In genomic region chr4:121001042-121001441, GRCm38 (mm10) we compare ENCODE assay signal across 21 mouse cellular contexts. TPM values are rescaled to one million over a fixed set of nuclear protein-coding genes. Genes with fewer than 3 reads are reported as not detected.
DNase-seq lines count a peak whose midpoint lies in the region; ATAC-seq and TF ChIP-seq lines count a peak whose summit lies in the region.
"Had no signal": no experiment of that assay in that cellular context is flagged by ENCODE, and none has a peak within 500 bp of the region (broad histone marks: within the 10 kb centered on the region; RNA-seq: fewer than 3 reads in every experiment).

No protein-coding gene starts in this region.

- 74% methylated on average over 2 of the region's 2 CpGs for WGBS in thymus, adult 2 months
- 78% methylated on average over 2 of the region's 2 CpGs for WGBS in small intestine, adult 2 months

- intact Hi-C loops in left cerebral cortex, adult 2 months (cut with DNase I): no loop called here
- intact Hi-C loops in left cerebral cortex, postnatal 25 days (cut with DNase I): no loop called here
- intact Hi-C loops in left cerebral cortex, postnatal 4 days (cut with DNase I): no loop called here

- ATAC-seq in CD4-positive, CD25-positive, alpha-beta regulatory T cell, adult 4 months: no peak
- ATAC-seq: forebrain, embryonic 13.5 days had no signal

- peak overlapping the region; percentile 28; the same call in 1 of the 2 replicates for H3K27ac ChIP-seq in left cerebral cortex, adult 2 months
- H3K27ac ChIP-seq in thymus, adult 2 months (ENCODE audit: control insufficient read depth, insufficient read depth, low read length): no peak overlapping the region
- no peak overlapping the region for H3K27ac ChIP-seq in small intestine, adult 2 months (ENCODE audit: insufficient read depth, low read depth, low read length)
- H3K27ac ChIP-seq: heart, embryonic 15.5 days; limb, embryonic 15.5 days; lung, embryonic 15.5 days; macrophage had no signal

- no peaks in the 10 kb centered on the region for H3K27me3 ChIP-seq in thymus, adult 2 months (ENCODE audit: control insufficient read depth, insufficient read depth, low read length)
- H3K27me3 ChIP-seq in small intestine, adult 2 months (ENCODE audit: control insufficient read depth, insufficient read depth, low read length): no peaks in the 10 kb centered on the region
- H3K27me3 ChIP-seq: forebrain, embryonic 13.5 days; heart, embryonic 15.5 days; limb, embryonic 15.5 days; lung, embryonic 15.5 days; neural tube, embryonic 13.5 days had no signal

- TF ChIP-seq POLR2A in thymus, adult 2 months (IDR thresholded peaks at IDR 0.05; ENCODE audit: control insufficient read depth, extremely low read depth, insufficient read depth, low read length, poor library complexity): no peak
- TF ChIP-seq POLR2A in small intestine, adult 2 months (IDR thresholded peaks at IDR 0.05; ENCODE audit: low read depth, low read length): no peak

- no peak overlapping the region for H3K4me3 ChIP-seq in left cerebral cortex, adult 2 months
- no peak overlapping the region for H3K4me3 ChIP-seq in thymus, adult 2 months (ENCODE audit: control insufficient read depth, insufficient read depth, low read length)
- H3K4me3 ChIP-seq in small intestine, adult 2 months (ENCODE audit: low read depth, low read length): no peak overlapping the region
- H3K4me3 ChIP-seq: forebrain, embryonic 13.5 days; heart, embryonic 15.5 days; limb, embryonic 15.5 days; lung, embryonic 15.5 days; midbrain, embryonic 10.5 days; neural tube, embryonic 13.5 days had no signal

- peaks cover 17% of the 10 kb centered on the region for H3K4me1 ChIP-seq in thymus, adult 2 months (replicated peaks; ENCODE audit: control insufficient read depth, insufficient read depth, low read length)
- peaks cover 6% of the 10 kb centered on the region for H3K4me1 ChIP-seq in small intestine, adult 2 months (ENCODE audit: control insufficient read depth, insufficient read depth, insufficient read length, low read length)

- peak; percentile 3; the same call in 1 of the 2 replicates for TF ChIP-seq CTCF in left cerebral cortex, adult 2 months (IDR thresholded peaks at IDR 0.05)
- no peak for TF ChIP-seq CTCF in thymus, adult 2 months (IDR thresholded peaks at IDR 0.05; ENCODE audit: borderline replicate concordance, control insufficient read depth, extremely low read depth, insufficient read depth, low read length, poor library complexity)
- TF ChIP-seq CTCF in small intestine, adult 2 months (IDR thresholded peaks at IDR 0.05; ENCODE audit: extremely low read depth, insufficient read length, insufficient replicate concordance, low read depth, low read length): peak; percentile 16; the same call in 1 of the 2 replicates

- no peaks in the 10 kb centered on the region for H3K36me3 ChIP-seq in thymus, adult 2 months (ENCODE audit: control insufficient read depth, insufficient read depth, low read length)
- H3K36me3 ChIP-seq in small intestine, adult 2 months (ENCODE audit: control insufficient read depth, insufficient read depth, low read length): no peaks in the 10 kb centered on the region
- H3K36me3 ChIP-seq: heart, embryonic 15.5 days; limb, embryonic 15.5 days; lung, embryonic 15.5 days; midbrain, embryonic 10.5 days; neural tube, embryonic 13.5 days had no signal

- DNase-seq in CD4-positive, CD25-positive, alpha-beta regulatory T cell, adult 2 months (ENCODE audit: low read depth, low spot score): peak; percentile 43
- DNase-seq in left cerebral cortex, adult 2 months (ENCODE audit: extremely low spot score in 1 of 2, low spot score in 2 of 2): no peak
- DNase-seq in left cerebral cortex, postnatal 25 days (ENCODE audit: low spot score in 2 of 2): no peak
- peak; percentile 27 for DNase-seq in thymus, adult 2 months
- DNase-seq in thymus, postnatal 10 days (ENCODE audit: low spot score in 2 of 2): no peak
- no peak for DNase-seq in left cerebral cortex, postnatal 4 days
- DNase-seq: adrenal gland, adult 2 months; cerebellum, adult 9-10 months; gastrocnemius, postnatal 14 days; heart, adult 18-20 months; right cerebral cortex, adult 18-20 months had no signal

RNA-seq across cellular contexts. Expression of gene Smap2, which starts 16.0 kb away (rescaled TPM):
- 10 to 100 TPM; 34.0 to 37.4 TPM for polyA plus RNA-seq in CD4-positive, CD25-positive, alpha-beta regulatory T cell, adult 4 months (2017; shearing (Covaris generic))
- 100 to 1,000 TPM; 186 to 201 TPM for total RNA-seq in left cerebral cortex, adult 2 months (2021)
- 100 to 1,000 TPM; 188 to 194 TPM for total RNA-seq in left cerebral cortex, postnatal 25 days (2021)
- 87.4 and 88.9 TPM in 2 replicates for polyA plus RNA-seq in thymus, adult 2 months (2012; rRNA removed)
- polyA plus RNA-seq in small intestine, adult 2 months (2012; rRNA removed): 12.1 and 28.1 TPM in 2 replicates
- 100 to 1,000 TPM; 124 to 128 TPM for total RNA-seq in left cerebral cortex, postnatal 4 days (2021)

RNA-seq across cellular contexts. Expression of gene Col9a2, which starts 38.1 kb away (rescaled TPM):
- not detected for polyA plus RNA-seq in CD4-positive, CD25-positive, alpha-beta regulatory T cell, adult 4 months (2017; shearing (Covaris generic))
- 1 to 10 TPM; 7.0 to 7.4 TPM for total RNA-seq in left cerebral cortex, adult 2 months (2021)
- 1 to 10 TPM; 5.2 to 5.5 TPM for total RNA-seq in left cerebral cortex, postnatal 25 days (2021)
- polyA plus RNA-seq in thymus, adult 2 months (2012; rRNA removed): 0.20 and 0.38 TPM in 2 replicates
- polyA plus RNA-seq in small intestine, adult 2 months (2012; rRNA removed): 0.18 and 0.53 TPM in 2 replicates
- 10 to 100 TPM; 11.0 to 12.1 TPM for total RNA-seq in left cerebral cortex, postnatal 4 days (2021)
- total RNA-seq: hematopoietic stem cell, adult 5-6 weeks had no signal

RNA-seq across cellular contexts. Expression of gene Zfp69, which starts 49.5 kb away (rescaled TPM):
- 1 to 10 TPM; 1.1 to 1.2 TPM for polyA plus RNA-seq in CD4-positive, CD25-positive, alpha-beta regulatory T cell, adult 4 months (2017; shearing (Covaris generic))
- 1 to 10 TPM; 2.1 to 3.2 TPM for total RNA-seq in left cerebral cortex, adult 2 months (2021)
- 1 to 10 TPM; 1.1 to 1.6 TPM for total RNA-seq in left cerebral cortex, postnatal 25 days (2021)
- polyA plus RNA-seq in thymus, adult 2 months (2012; rRNA removed): 3.2 and 3.4 TPM in 2 replicates
- polyA plus RNA-seq in small intestine, adult 2 months (2012; rRNA removed): 0.60 and 1.8 TPM in 2 replicates
- total RNA-seq in left cerebral cortex, postnatal 4 days (2021): 1 to 10 TPM; 4.0 to 4.1 TPM

Comparison
In these comparisons a context has a peak if more than half of its experiments do, and no peak if none do; other contexts are left out.
1. DNase-seq: peak in CD4-positive, CD25-positive, alpha-beta regulatory T cell, adult 2 months (single experiment) and thymus, adult 2 months (single experiment); none in left cerebral cortex, adult 2 months (0 of 2), left cerebral cortex, postnatal 25 days (0 of 2), thymus, postnatal 10 days (0 of 2) and left cerebral cortex, postnatal 4 days (single experiment).